Mouse (Mus musculus) large intestine, adult 2 months (tissue): Measurements from ENCODE around the gene Apobr. TPM values are rescaled to one million over a fixed set of nuclear protein-coding genes. Genes with fewer than 3 reads are reported as not detected.

Experiments
- DNase-seq: peaks from one replicate; pipeline ENCODE4 v3.0.0-alpha.2; 2012; ENCODE audit warnings: low read depth, low spot score
- WGBS: fragments of 180-500 bp; shearing (Covaris S2); methylation state at CpG from one replicate; pipeline ENCODE4 v1.1.7; 2018; 5-methylcytosine and 5-hydroxymethylcytosine counted together
- polyA plus RNA-seq: library from polyadenylated mRNA; depleted of rRNA; stranded (reverse); fragments of >200 nt; gene quantifications from 2 replicates; pipeline ENCODE4 v1.2.3, GENCODE M21; 2012; rRNA removed

Apobr gene
- polyA plus RNA-seq, 1 experiment, result 1.6 TPM

DNA sequence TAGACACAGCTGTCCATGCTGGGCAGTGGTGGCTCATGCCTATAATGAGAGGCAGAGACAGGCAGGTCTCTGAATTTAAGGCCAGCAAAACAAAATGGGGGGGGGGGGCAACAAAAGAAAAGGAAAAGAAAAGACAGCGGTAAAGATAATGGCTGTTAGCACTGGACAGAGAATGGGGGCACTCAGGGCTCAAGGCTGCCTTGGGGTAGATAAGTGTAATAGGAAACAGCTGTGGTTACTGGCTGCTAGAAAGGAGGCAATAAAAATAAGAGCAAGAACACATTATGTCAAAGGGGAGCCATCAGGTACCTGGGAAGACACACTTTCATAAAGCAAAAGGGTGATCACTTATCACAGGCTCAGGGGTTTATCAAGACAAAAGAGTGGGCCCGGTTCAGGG is 47.7 kb downstream of the Apobr start:
- WGBS, result 44% methylated on average over 2 of the region's 2 CpGs
- DNase-seq, result no peak

DNA sequence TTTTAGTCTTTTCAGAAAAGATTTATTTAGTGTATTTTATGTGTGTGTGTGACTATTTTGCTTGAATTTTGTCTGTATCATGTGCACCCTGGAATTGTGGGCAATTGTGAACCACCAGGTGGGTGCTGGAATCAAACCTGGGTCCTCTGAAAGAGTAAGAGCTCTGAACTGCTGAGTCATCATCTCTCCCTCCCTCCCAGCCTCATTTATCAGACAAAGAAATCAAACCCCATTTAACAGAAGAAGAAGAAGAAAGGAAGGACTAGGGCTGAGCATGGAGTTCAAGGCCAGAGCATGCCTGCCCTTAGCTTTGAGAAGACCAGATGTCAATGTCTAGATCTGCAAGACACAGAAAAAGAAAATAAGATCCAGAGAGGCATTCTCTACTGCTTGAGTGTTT is 50.6 kb downstream of the Apobr start:
- DNase-seq, result no peak

DNA sequence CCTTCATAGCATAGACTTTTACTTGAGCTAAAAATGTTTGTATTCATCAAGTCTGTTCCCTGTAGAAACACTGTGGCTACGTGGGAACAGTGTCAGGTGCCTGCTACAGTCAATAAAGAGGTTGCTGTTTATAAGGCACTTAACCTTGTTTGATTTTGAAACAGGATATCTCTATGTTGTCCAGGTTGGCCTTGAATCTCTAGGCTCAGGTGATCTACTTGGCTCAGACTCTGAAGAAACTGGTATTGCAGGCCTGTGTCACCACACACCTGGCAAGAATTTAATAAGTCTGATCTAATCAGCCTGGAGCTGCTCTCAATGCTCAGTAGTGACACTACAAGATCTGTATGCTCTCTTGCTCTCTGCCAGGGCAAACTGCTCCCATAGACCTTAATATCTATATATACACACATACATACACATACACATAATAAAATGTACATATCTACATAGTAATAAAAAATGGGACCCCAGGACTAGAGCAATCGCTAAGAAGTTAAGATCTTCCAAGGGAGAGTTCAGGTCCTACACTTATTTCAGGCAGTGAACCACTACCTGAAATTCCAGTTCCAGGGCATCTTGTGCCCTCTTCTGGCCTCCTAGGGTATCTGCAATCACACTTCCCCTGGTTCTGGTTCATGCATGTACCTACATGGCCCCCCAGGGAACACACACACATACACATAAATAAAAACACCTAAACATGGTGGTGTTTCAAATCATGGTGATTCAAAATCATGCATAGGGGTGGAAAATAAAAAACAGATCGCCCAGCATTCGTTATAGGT is 52.2 kb downstream of the Apobr start:
- peak; percentile 76 for DNase-seq
- WGBS, result 6% methylated on average over 4 of the region's 4 CpGs

Other genes with a start within 250 kb of the Apobr start
- 19.2 and 19.4 TPM in 2 replicates for gene Lat, start 215.4 kb upstream of the Apobr start, polyA plus RNA-seq
- 117 and 149 TPM in 2 replicates for gene Spns1, start 207.5 kb upstream of the Apobr start, polyA plus RNA-seq
- gene Nfatc2ip, start 188.2 kb upstream of the Apobr start, polyA plus RNA-seq, result 7.5 and 8.4 TPM in 2 replicates
- 14.5 and 18.3 TPM in 2 replicates for gene Cd19, start 170.1 kb upstream of the Apobr start, polyA plus RNA-seq
- 16.5 and 17.4 TPM in 2 replicates for gene Rabep2, start 156.2 kb upstream of the Apobr start, polyA plus RNA-seq
- gene Atp2a1, start 121.8 kb upstream of the Apobr start, polyA plus RNA-seq, result 0.30 and 3.6 TPM in 2 replicates
- gene Sh2b1, start 109.5 kb upstream of the Apobr start, polyA plus RNA-seq, result 43.2 and 51.9 TPM in 2 replicates
- 163 and 178 TPM in 2 replicates for gene Tufm, start 97.6 kb upstream of the Apobr start, polyA plus RNA-seq
- 63.3 and 106 TPM in 2 replicates for gene Atxn2l, start 81.5 kb upstream of the Apobr start, polyA plus RNA-seq
- gene Eif3c, start 18.5 kb upstream of the Apobr start, polyA plus RNA-seq, result 89.5 and 103 TPM in 2 replicates
- 35.0 and 37.1 TPM in 2 replicates for gene Cln3, start 875 bp downstream of the Apobr start, polyA plus RNA-seq
- gene Il27, start 10.0 kb downstream of the Apobr start, polyA plus RNA-seq, result 0.16 and 0.37 TPM in 2 replicates
- gene Nupr1, start 45.9 kb downstream of the Apobr start, polyA plus RNA-seq, result 37.6 and 54.5 TPM in 2 replicates
- gene Sgf29, start 64.4 kb downstream of the Apobr start, polyA plus RNA-seq, result 27.6 and 30.2 TPM in 2 replicates
- 8.5 and 9.5 TPM in 2 replicates for gene Sult1a1, start 91.5 kb downstream of the Apobr start, polyA plus RNA-seq
- gene Bola2, start 110.5 kb downstream of the Apobr start, polyA plus RNA-seq, result 49.0 and 63.3 TPM in 2 replicates
- 8.8 and 12.0 TPM in 2 replicates for gene Slx1b, start 110.8 kb downstream of the Apobr start, polyA plus RNA-seq
- gene Coro1a, start 122.8 kb downstream of the Apobr start, polyA plus RNA-seq, result 137 and 143 TPM in 2 replicates
- 497 and 498 TPM in 2 replicates for gene Mapk3, start 174.7 kb downstream of the Apobr start, polyA plus RNA-seq
- 32.7 and 34.4 TPM in 2 replicates for gene Gdpd3, start 181.4 kb downstream of the Apobr start, polyA plus RNA-seq
- gene Ypel3, start 192.0 kb downstream of the Apobr start, polyA plus RNA-seq, result 84.4 and 90.5 TPM in 2 replicates
- gene Tbx6, start 196.5 kb downstream of the Apobr start, polyA plus RNA-seq, result 0.87 and 1.6 TPM in 2 replicates
- 245 and 253 TPM in 2 replicates for gene Ppp4c, start 207.6 kb downstream of the Apobr start, polyA plus RNA-seq
- gene Fam57b, start 212.7 kb downstream of the Apobr start, polyA plus RNA-seq, result 1.9 and 2.6 TPM in 2 replicates
- not detected in 2 replicates for gene 4930451I11Rik, start 246.7 kb downstream of the Apobr start, polyA plus RNA-seq